Mouse (Mus musculus): ENCODE results near the gene Nat10. TPM values are rescaled to one million over a fixed set of nuclear protein-coding genes. Genes with fewer than 3 reads are reported as not detected.

Gene Nat10
- polyA plus RNA-seq, 1 experiment from 2014 or later, result 17.3 TPM

DNA sequence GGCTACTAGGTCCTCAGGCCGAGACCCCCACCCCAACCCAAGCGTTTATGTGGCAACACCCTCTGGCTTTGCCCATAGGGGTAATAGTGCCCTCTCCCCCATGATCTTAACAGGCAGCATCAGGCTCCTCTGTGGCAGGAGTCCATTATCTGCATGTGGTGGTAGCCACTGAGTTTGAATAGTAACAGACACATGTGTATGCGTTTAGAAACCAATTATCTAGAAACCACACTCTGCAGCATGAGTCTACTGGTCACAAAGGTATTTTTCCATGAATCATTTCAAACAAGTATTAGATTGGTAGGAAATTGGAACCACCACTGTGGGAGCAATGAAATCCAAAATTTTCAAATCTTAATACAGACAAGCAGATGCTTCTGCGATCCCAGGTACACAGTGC lies 75.5 kb downstream of the Nat10 start:
- Histone ChIP-seq H3K27ac (replicated peaks) (no peak overlapping the region), H3K4me2 (no peak overlapping the region), H3K27me3 (no peaks in the 10 kb centered on the region), H3K4me3 (no peak overlapping the region), H3K36me3 (no peaks in the 10 kb centered on the region), H3K4me1 (replicated peaks) (peaks cover 32% of the 10 kb centered on the region), H3K9me3 (no peaks in the 10 kb centered on the region), H3K9ac (no peak overlapping the region)
- WGBS, result 86% methylated on average over 4 of the region's 4 CpGs
- ATAC-seq (ENCODE audit: low read depth), result no peak

DNA sequence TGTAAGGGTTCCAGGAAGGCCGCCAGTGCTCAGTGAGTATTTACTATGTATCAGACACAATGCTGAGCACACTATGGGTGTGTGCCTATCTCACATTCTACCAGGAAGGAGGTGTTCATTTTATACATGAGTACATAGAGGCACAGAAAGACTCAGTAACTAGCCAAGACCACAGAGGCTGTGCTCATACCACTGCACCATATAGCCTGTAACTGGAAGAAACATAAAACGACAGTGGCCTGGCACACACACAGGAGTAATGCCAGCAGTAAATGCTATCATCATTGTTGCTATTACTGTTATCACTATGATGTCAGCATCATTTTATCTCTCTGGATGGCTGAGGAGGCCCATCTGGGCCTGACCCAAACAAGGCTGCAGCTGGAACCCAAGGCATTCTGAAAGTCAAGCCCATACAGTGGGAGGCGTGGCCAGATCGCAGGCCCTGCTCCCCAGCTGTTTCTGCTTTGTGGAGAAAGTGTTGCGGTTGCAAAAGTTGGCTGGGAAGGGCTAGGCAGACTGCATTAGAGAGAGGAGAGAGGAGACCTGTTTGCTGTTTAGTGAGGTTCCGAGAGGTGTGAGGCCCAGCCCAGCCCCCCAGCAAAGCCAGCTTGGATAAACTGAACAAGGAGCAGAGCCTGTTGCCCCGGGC lies 76.0 kb downstream of the Nat10 start:
- Histone ChIP-seq H3K4me3 (no peak overlapping the region), H3K4me2 (no peak overlapping the region), H3K36me3 (no peaks in the 10 kb centered on the region), H3K27me3 (no peaks in the 10 kb centered on the region), H3K9me3 (no peaks in the 10 kb centered on the region), H3K9ac (no peak overlapping the region), H3K4me1 (replicated peaks) (peaks cover 27% of the 10 kb centered on the region), H3K27ac (replicated peaks) (no peak overlapping the region)
- 73% methylated on average over 7 of the region's 7 CpGs for WGBS
- no peak for ATAC-seq (ENCODE audit: low read depth)

DNA sequence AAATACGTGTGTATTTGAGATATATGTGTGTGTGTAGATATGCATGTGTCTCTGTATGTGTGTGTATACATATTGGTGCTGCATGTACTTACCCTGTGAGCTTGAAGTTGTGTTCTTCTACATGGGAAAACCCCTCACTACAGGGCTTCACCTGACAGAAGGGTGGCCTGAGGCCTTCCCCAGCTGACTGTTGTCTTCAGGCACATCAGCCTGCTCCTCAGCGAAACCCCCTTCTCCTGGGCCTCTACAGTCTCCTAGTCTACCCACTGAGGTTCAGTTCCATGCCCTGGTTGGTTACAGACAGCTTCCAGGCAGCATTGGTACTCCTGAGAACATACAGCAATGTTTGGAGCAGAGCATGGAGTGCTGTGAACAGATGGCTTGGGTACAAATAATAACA lies 76.6 kb downstream of the Nat10 start:
- H3K9me3 ChIP-seq, result no peaks in the 10 kb centered on the region
- no peak overlapping the region for H3K4me3 ChIP-seq
- 87% methylated on average over 2 of the region's 2 CpGs for WGBS
- no peak overlapping the region for H3K27ac ChIP-seq (replicated peaks)
- no peak for ATAC-seq (ENCODE audit: low read depth)
- H3K4me1 ChIP-seq (replicated peaks), result peaks cover 24% of the 10 kb centered on the region
- H3K9ac ChIP-seq, result no peak overlapping the region
- no peak overlapping the region for H3K4me2 ChIP-seq
- no peaks in the 10 kb centered on the region for H3K36me3 ChIP-seq
- no peaks in the 10 kb centered on the region for H3K27me3 ChIP-seq

DNA sequence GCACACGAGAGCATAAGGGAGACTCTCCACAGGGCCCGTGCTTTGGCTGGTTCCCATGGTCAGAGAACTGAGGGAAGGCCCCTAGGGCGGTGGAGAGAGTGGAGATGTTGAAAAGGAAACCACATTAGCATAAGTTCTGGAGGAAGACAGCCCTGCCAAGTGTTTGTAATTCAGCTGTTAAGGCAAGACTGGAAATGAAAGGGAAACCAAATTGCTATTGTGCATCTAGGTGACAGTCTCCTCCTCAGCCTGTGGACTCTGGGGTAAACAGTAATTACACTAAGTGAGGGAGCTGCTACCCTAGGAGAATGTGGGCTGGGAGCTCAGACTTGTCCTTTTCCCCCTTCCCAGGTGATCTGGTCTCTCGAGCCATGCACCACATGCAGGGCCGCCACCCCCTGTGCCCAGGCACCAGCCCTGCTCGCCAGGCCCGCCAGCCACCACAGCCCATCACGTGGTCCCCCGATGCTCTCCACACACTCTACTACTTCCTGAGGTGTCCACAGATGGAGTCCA lies 78.1 kb downstream of the Nat10 start:
- Histone ChIP-seq H3K4me3 (no peak overlapping the region), H3K36me3 (no peaks in the 10 kb centered on the region), H3K27ac (replicated peaks) (peak overlapping the region; percentile 42; the same call in 1 of the 2 replicates), H3K9ac (no peak overlapping the region), H3K4me2 (no peak overlapping the region), H3K9me3 (no peaks in the 10 kb centered on the region), H3K27me3 (no peaks in the 10 kb centered on the region), H3K4me1 (replicated peaks) (peaks cover 24% of the 10 kb centered on the region)
- ATAC-seq (ENCODE audit: low read depth), result peak; percentile 25; the same call in 1 of the 2 replicates
- 75% methylated on average over 9 of the region's 9 CpGs for WGBS

DNA sequence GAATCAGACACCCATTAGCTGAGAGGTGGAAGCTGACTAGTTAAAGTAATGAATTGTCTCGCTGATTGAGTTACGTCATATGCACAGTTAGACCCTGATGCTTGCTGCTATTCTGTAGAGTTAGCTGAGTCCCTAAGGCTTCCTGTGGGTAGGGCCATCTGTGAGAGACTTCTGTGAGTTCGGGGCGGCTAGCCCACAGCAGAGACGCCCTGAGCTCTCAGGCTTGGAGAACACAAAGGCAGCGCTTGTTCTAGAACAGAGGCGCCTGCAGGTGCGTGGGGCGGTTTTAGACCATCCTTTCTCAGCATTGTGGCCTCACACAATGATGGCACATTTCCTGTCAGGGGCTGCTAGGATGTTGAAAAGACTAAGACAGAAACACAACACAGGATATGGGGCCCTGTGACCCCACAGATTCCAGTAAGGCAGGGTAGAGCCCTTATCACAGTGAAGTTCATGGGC lies 78.8 kb downstream of the Nat10 start:
- no peak for ATAC-seq (ENCODE audit: low read depth)
- 73% methylated on average over 9 of the region's 9 CpGs for WGBS
- no peak overlapping the region for H3K9ac ChIP-seq
- no peaks in the 10 kb centered on the region for H3K9me3 ChIP-seq
- no peak overlapping the region for H3K27ac ChIP-seq (replicated peaks)
- no peaks in the 10 kb centered on the region for H3K27me3 ChIP-seq
- peaks cover 30% of the 10 kb centered on the region for H3K4me1 ChIP-seq (replicated peaks)
- H3K4me3 ChIP-seq, result no peak overlapping the region
- H3K36me3 ChIP-seq, result no peaks in the 10 kb centered on the region
- no peak overlapping the region for H3K4me2 ChIP-seq

DNA sequence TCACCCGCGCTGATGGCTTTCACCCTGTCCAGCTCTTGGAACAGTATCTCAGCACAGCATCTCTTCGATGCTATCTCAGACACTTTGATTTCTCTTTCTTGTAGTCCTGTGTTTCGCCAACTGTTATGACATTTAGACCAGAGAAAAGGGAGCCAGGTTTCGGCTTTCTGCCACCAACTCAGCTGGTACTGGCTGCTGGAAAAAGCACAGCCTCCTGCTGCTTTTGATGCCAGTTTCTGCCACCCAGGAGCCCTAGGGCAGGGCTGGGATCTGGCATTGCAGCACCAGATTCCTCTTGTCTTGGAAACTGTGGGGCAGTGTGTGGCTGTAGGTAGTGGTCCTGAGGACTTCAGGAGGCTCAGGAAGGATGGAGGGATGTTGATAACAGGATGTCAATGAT lies 79.9 kb downstream of the Nat10 start:
- Histone ChIP-seq H3K4me3 (no peak overlapping the region), H3K9me3 (no peaks in the 10 kb centered on the region), H3K4me2 (no peak overlapping the region), H3K4me1 (replicated peaks) (peaks cover 32% of the 10 kb centered on the region), H3K36me3 (no peaks in the 10 kb centered on the region), H3K27ac (replicated peaks) (no peak overlapping the region), H3K27me3 (no peaks in the 10 kb centered on the region), H3K9ac (no peak overlapping the region)
- ATAC-seq (ENCODE audit: low read depth), result no peak
- 89% methylated on average over 5 of the region's 5 CpGs for WGBS

DNA sequence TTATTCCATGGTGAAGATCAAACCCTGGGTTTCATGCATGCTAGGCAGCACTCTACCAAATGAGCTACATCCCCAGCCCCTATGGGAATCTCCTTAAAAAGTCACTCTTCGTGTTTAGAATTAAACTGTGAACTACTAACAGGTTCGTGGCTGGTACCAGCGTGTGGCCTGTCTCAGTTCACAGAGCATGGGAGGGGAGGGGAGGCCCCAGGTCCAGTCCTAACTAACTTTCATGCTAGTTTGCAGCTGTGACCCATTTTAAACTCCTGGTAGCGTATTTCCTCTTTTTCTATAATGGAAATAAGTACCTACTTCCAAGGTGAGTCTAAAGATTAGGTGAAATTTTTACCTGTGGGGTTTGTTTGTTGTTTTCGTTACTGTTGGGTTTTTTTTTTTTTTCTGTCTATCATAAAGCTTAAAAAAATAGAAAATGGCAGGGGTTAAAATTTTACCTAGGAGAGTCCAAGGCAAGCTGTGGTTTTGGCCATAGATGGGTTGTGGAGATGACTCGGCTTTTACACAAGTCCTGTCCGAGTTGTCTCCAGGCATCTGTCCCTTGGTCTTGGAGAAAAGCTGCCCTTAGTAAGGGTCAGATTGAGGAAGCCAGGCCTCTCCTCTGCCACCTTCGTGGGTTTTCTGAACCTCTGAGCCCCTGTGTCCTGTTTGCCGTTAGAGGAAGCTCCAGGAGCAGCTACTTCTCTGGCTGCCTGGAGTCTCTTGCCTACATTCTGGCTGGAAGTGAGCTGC lies 80.5 kb downstream of the Nat10 start:
- H3K9ac ChIP-seq, result no peak overlapping the region
- no peak overlapping the region for H3K4me2 ChIP-seq
- H3K4me3 ChIP-seq, result no peak overlapping the region
- H3K27me3 ChIP-seq, result no peaks in the 10 kb centered on the region
- no peaks in the 10 kb centered on the region for H3K9me3 ChIP-seq
- 80% methylated on average over 9 of the region's 9 CpGs for WGBS
- no peaks in the 10 kb centered on the region for H3K36me3 ChIP-seq
- H3K27ac ChIP-seq (replicated peaks), result no peak overlapping the region
- peaks cover 30% of the 10 kb centered on the region for H3K4me1 ChIP-seq (replicated peaks)
- no peak for ATAC-seq (ENCODE audit: low read depth)

DNA sequence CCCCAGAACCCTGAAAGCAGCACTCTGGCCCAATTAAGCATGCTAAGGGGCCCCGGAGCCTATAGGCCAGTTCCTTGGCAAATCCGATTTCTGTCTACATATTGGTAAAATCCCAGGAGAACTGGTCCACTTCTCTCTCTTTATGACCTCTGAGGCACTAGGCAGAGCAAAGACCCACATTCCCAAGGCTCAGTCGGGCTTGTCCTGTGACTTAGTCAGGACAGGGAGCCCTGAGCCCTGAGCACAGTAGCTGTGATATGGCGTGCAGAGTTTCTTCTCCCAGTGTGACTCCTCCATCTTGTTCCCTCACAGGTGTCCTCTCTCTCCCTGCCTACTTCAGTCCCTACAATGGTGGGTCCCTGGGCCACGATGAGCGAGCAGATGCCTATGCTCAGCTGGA lies 82.6 kb downstream of the Nat10 start:
- Histone ChIP-seq H3K36me3 (no peaks in the 10 kb centered on the region), H3K4me1 (replicated peaks) (peaks cover 24% of the 10 kb centered on the region), H3K27ac (replicated peaks) (no peak overlapping the region), H3K4me3 (no peak overlapping the region), H3K27me3 (no peaks in the 10 kb centered on the region), H3K4me2 (no peak overlapping the region), H3K9ac (no peak overlapping the region), H3K9me3 (no peaks in the 10 kb centered on the region)
- ATAC-seq (ENCODE audit: low read depth), result no peak
- WGBS, result 89% methylated on average over 6 of the region's 6 CpGs

DNA sequence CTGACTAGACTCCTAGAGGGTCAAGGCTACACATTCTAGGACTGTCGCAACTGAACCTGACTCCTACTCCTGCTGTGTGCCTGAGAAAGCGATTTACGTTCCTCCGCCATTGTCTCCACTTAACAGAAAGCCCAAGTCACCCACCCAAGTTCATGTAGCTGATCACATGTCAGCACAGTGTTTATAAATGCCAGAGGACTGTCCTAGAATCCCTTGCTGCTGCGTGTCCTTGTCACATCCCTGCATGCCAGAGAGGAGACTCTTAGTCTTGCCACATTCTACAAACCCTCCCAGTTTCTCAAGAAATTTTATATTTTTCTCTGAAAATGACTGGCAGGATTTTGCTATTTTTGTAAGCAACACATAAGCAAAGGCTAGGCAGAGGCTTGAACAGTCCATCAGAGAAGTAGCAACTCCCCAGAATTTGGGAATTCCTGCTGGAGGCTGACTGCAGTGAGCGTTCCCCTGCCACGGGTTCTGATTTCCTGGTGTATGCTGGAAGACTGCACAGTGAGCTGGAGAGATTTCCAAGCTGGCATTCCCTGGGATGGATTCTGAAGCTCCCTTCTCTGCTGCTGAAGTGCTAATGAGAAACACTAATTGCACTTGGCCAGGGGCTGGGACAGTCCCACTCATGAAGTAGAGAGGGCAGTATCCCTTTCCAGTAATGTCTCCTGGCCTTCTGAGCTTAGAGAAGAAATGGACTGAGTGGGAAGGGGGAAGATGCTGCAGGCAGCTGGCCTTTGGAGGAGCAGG lies 83.3 kb downstream of the Nat10 start:
- Histone ChIP-seq H3K4me1 (replicated peaks) (peaks cover 18% of the 10 kb centered on the region), H3K9ac (no peak overlapping the region), H3K27me3 (no peaks in the 10 kb centered on the region), H3K27ac (replicated peaks) (no peak overlapping the region), H3K4me2 (no peak overlapping the region), H3K9me3 (no peaks in the 10 kb centered on the region), H3K36me3 (no peaks in the 10 kb centered on the region), H3K4me3 (no peak overlapping the region)
- WGBS, result 70% methylated on average over 7 of the region's 7 CpGs
- ATAC-seq (ENCODE audit: low read depth), result no peak

DNA sequence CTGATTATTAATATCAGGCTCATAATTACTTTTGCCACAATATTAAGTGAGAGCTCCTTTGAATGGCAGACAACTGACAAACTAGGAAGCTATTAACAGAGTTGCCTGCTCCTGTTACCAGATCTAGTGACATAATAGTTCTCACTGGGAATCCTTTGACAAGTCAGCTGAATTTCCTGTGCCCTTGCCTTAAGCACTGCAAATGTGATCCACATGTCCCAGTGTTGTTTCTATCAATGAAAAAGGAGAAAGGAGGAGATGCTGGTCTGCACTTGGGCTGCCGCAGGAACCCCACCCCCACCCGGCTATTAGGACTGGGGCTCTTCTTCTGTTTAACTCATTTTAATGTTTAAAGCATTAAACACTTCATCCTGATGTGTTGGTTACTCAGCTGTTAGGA lies 84.3 kb downstream of the Nat10 start:
- WGBS, result 61% methylated on average over 2 of the region's 2 CpGs
- no peak for ATAC-seq (ENCODE audit: low read depth)
- no peaks in the 10 kb centered on the region for H3K36me3 ChIP-seq
- H3K4me2 ChIP-seq, result no peak overlapping the region
- peaks cover 11% of the 10 kb centered on the region; the same call in 1 of the 2 replicates for H3K4me1 ChIP-seq (replicated peaks)
- no peaks in the 10 kb centered on the region for H3K9me3 ChIP-seq
- no peak overlapping the region for H3K4me3 ChIP-seq
- no peak overlapping the region for H3K9ac ChIP-seq
- no peaks in the 10 kb centered on the region for H3K27me3 ChIP-seq
- no peak overlapping the region for H3K27ac ChIP-seq (replicated peaks)

DNA sequence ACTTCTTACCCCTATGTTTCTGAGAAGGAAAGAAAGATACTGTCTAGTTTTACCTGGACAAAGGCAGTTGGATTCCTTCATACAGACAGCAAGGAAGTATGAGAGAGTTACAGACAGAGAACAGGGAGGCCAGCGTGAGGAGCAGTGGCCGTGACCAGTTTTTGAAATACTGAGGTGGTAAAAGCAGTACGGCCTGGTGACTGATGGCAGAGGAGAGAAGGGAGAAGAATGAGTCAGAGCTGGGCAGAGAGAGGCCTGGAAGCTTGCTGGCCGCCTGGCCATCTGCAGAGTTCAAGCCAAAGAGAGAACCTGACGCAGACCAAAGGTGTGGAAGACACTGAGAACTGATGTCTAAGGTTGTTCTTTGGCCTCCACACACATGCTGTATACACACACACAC lies 85.7 kb downstream of the Nat10 start:
- ATAC-seq (ENCODE audit: low read depth), result no peak
- no peaks in the 10 kb centered on the region for H3K36me3 ChIP-seq
- no peaks in the 10 kb centered on the region for H3K27me3 ChIP-seq
- peaks cover 14% of the 10 kb centered on the region for H3K4me1 ChIP-seq (replicated peaks)
- WGBS, result 84% methylated on average over 5 of the region's 5 CpGs
- H3K4me3 ChIP-seq, result no peak overlapping the region
- no peak overlapping the region for H3K27ac ChIP-seq (replicated peaks)
- no peak overlapping the region for H3K9ac ChIP-seq
- no peak overlapping the region for H3K4me2 ChIP-seq
- no peaks in the 10 kb centered on the region for H3K9me3 ChIP-seq

DNA sequence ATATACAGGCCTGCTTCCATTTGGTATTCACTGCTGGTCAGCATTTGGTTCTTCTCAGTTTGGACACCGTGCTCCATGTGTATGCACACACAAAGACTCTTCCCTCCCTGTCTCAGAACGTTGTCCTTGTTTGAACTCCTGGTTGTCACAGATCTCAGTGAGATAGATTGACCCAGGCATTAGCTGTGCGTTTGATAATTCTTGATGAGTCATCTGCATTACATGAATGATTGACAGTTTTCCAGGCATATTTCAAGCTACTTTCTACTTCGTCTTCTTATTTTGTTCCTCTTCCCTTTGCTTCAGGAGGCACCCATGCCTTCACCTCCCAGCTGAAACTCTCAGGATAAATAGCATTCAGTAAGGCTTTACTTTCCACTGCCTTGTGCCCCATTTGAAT lies 87.5 kb downstream of the Nat10 start:
- H3K4me2 ChIP-seq, result no peak overlapping the region
- no peak for ATAC-seq (ENCODE audit: low read depth)
- no peaks in the 10 kb centered on the region for H3K9me3 ChIP-seq
- H3K27me3 ChIP-seq, result no peaks in the 10 kb centered on the region
- no peak overlapping the region for H3K27ac ChIP-seq (replicated peaks)
- H3K4me3 ChIP-seq, result no peak overlapping the region
- H3K4me1 ChIP-seq (replicated peaks), result peaks cover 32% of the 10 kb centered on the region
- no peaks in the 10 kb centered on the region for H3K36me3 ChIP-seq
- H3K9ac ChIP-seq, result no peak overlapping the region
- WGBS, result 92% methylated on average over 4 of the region's 4 CpGs
